Mouse (Mus musculus): ENCODE results near the gene Epb41l3.

Gene Epb41l3

GRCm38 (mm10) chr17:69237172-69237571 lies 161.7 kb downstream of the Epb41l3 start:
- no peak for DNase-seq (ENCODE audit: low read depth)

DNA sequence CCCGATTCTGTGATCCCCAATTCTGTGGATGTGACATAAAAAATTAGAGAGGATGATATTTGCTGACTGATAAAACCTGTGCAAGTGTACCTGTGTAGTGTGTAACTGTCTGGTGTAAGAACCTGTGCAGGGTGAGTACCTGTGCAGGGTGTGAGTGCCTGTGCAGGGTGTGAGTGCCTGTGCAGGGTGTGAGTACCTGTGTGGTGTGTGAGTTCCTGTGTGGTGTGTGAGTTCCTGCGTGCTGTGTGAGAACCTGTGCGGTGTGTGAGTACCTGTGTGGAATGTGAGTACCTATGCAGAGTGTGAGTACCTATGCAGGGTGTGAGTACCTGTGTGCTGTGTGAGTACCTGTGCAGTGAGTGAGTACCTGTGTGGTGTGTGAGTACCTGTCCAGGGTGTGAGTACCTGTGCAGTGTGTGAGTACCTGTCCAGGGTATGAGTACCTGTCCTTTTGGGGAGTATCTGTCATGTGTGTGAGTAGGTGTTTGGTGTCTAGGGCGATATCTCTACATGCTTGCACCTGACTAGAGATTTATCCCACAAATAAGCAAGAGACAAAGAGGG lies 163.4 kb downstream of the Epb41l3 start:
- DNase-seq (ENCODE audit: low read depth), result no peak

DNA sequence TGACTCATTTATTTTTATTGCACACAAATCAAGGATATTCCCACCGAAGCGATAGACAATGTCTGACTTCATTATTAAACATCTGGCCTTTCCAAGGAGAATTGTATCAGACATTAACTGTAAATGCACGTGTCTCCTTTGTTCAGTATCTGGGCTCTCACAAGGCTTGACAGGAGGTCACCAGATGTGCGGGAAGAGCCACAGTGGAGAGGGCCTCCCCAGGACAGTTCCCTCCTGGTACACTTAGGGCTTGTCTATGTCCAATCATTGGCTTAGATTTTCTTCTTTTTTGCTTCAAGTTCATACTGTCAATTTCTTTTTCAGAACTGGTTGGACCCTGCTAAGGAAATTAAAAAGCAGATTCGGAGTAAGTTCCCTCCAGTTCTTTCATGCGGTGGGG lies 163.9 kb downstream of the Epb41l3 start:
- DNase-seq (ENCODE audit: low read depth), result no peak

GRCm38 (mm10) chr17:69255834-69256233 lies 180.4 kb downstream of the Epb41l3 start:
- DNase-seq (ENCODE audit: low read depth), result no peak

GRCm38 (mm10) chr17:69256441-69256840 lies 181.0 kb downstream of the Epb41l3 start:
- no peak for DNase-seq (ENCODE audit: low read depth)

- DNase-seq (ENCODE audit: low read depth), result no peak
Measured at GRCm38 (mm10) chr17:69263810-69264565, 188.5 kb downstream of the Epb41l3 start.

DNA sequence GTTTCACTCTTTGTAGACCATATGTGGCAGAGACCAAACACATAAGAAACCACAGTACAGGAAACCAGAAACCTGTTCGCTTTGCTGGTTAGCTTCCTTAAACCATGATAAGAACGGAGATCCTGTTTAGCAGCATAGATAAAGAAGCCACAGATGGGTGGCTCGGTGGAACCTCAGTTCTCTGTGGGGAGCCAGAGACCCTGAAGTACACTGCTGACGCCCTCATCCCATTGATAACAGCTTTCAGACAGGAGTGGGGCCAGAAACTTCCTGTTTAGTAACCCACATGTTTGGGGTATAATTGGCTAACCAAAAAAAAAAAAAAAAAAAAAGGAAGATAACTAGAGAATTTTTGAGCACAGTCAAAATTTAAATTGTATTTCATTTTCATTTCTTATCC lies 189.7 kb downstream of the Epb41l3 start:
- DNase-seq (ENCODE audit: low read depth), result peak; percentile 40

GRCm38 (mm10) chr17:69265759-69266463 lies 190.4 kb downstream of the Epb41l3 start:
- DNase-seq (ENCODE audit: low read depth), result no peak

GRCm38 (mm10) chr17:69266936-69267335 lies 191.5 kb downstream of the Epb41l3 start:
- DNase-seq (ENCODE audit: low read depth), result no peak

- DNase-seq (ENCODE audit: low read depth), result no peak
Measured at GRCm38 (mm10) chr17:69267526-69267925, 192.0 kb downstream of the Epb41l3 start.

DNA sequence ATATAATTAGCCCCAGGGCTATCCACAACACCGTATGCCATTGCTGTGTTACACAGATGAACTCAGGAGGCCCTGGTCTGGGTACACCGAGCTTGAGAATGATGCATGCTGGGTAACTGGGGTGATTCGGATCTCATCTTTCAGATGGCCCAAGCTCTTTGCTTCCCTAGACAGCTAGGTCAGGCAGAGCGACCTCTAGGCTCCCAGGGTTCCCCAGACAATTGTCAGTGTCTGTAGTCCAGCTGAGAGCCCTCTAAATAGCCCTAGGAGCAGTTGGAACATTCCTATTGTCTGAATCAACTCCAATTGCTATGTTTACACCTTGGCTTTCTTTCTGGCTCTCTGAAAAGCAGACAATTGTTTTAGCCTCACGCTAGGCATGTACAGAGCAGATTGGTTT lies 201.9 kb downstream of the Epb41l3 start:
- DNase-seq (ENCODE audit: low read depth), result no peak

GRCm38 (mm10) chr17:69284511-69284910 lies 209.0 kb downstream of the Epb41l3 start:
- DNase-seq (ENCODE audit: low read depth), result no peak

GRCm38 (mm10) chr17:69288130-69288529 lies 212.6 kb downstream of the Epb41l3 start:
- peak; percentile 8 for DNase-seq (ENCODE audit: low read depth)

GRCm38 (mm10) chr17:69290272-69290671 lies 214.8 kb downstream of the Epb41l3 start:
- no peak for DNase-seq (ENCODE audit: low read depth)

- no peak for DNase-seq (ENCODE audit: low read depth)
Measured at GRCm38 (mm10) chr17:69301552-69301951, 226.1 kb downstream of the Epb41l3 start.

GRCm38 (mm10) chr17:69303579-69304274 lies 228.2 kb downstream of the Epb41l3 start:
- DNase-seq (ENCODE audit: low read depth), result no peak

- DNase-seq (ENCODE audit: low read depth), result no peak
Measured at GRCm38 (mm10) chr17:69307636-69308035, 232.2 kb downstream of the Epb41l3 start.

GRCm38 (mm10) chr17:69309872-69310271 lies 234.4 kb downstream of the Epb41l3 start:
- DNase-seq (ENCODE audit: low read depth), result no peak

GRCm38 (mm10) chr17:69320496-69320895 lies 245.0 kb downstream of the Epb41l3 start:
- peak; percentile 30 for DNase-seq (ENCODE audit: low read depth)

DNA sequence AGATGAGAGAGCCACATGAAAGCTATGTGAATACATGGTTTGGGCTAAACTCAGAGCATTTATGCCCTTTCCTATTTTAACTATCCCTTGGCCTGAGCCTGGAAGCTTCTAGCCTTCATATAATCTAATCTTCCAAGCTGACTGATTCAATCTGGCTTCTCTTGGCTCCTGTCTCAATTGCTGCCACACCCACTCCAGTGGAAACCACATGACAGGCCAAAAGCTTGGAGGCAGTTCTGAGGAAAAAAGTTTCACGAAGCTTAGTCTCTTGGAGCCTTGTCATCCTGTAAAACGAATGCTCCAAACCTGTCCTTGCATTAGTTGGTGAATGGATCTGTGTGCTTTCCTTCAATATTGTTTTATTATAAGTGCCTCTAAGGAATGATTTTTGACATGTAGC lies 247.2 kb downstream of the Epb41l3 start:
- no peak for DNase-seq (ENCODE audit: low read depth)
